Mouse (Mus musculus) heart, embryonic 10.5 days (tissue): Measurements from ENCODE around the gene Nudt5. TPM values are rescaled to one million over a fixed set of nuclear protein-coding genes. Genes with fewer than 3 reads are reported as not detected.

Source experiments
- DNase-seq: peaks from one replicate; pipeline ENCODE4 v3.0.0-alpha.2; 2017; ENCODE audit warnings: low spot score
- H3K27ac ChIP-seq: fragments of 300-500 bp; sonication (generic); 2 replicates; pipeline ENCODE4 v1.5.1; 2016; ENCODE audit warnings: mild to moderate bottlenecking
- H3K27me3 ChIP-seq: fragments of 300-500 bp; sonication (generic); 2 replicates; pipeline ENCODE4 v1.6.1; 2016; ENCODE audit warnings: mild to moderate bottlenecking; ENCODE audit not compliant: poor library complexity, insufficient read depth, severe bottlenecking
- H3K36me3 ChIP-seq: fragments of 300-500 bp; sonication (generic); 2 replicates; pipeline ENCODE4 v1.6.1; 2016; ENCODE audit warnings: mild to moderate bottlenecking, moderate library complexity
- H3K4me1 ChIP-seq: fragments of 300-500 bp; sonication (generic); 2 replicates; pipeline ENCODE4 v1.6.1; 2016; ENCODE audit warnings: mild to moderate bottlenecking
- H3K4me3 ChIP-seq: fragments of 300-500 bp; sonication (generic); 2 replicates; pipeline ENCODE4 v1.5.1; 2016; ENCODE audit warnings: mild to moderate bottlenecking, moderate library complexity
- H3K9me3 ChIP-seq: fragments of 300-500 bp; sonication (generic); 2 replicates; pipeline ENCODE4 v1.6.1; 2016; ENCODE audit warnings: mild to moderate bottlenecking, moderate library complexity
- WGBS: fragments of 180-500 bp; shearing (Covaris S2); methylation state at CpG from one replicate; pipeline ENCODE4 v1.1.7; 2016; 5-methylcytosine and 5-hydroxymethylcytosine counted together
- polyA plus RNA-seq: library from polyadenylated mRNA; unstranded; fragments of >200 nt; fragmentation: Nextera tagmentation; extraction: Ambion mirVana; gene quantifications from 2 replicates; pipeline ENCODE4 v1.2.1, GENCODE M21; 2016

The Nudt5 gene
- polyA plus RNA-seq, 1 experiment from 2014 or later, result 98.3 TPM

DNA sequence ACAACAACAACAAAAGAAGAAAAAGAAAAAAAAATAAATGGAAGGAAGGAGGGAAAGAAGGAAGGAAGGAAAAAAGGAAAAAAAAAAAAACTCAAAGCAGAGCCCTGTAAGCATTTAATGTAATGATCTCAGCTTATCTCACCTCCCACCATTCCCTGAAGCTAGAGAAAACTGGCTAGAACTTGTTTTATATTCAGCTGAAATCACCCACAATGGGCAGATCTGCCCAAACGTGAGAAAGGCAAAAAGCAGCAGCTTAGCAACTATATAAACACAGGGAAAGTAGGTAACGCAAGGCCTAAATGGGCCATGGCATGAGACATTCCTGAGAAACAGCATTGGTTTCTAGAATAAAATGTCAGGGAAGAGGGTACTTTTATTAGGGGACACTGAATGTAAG, 44.6 kb downstream of the Nudt5 start:
- Histone ChIP-seq H3K9me3 (no peaks in the 10 kb centered on the region), H3K4me1 (peaks cover 3% of the 10 kb centered on the region), H3K4me3 (no peak overlapping the region), H3K36me3 (peaks cover 58% of the 10 kb centered on the region), H3K27ac (no peak overlapping the region), H3K27me3 (no peaks in the 10 kb centered on the region)
- no peak for DNase-seq
- WGBS, result 64% methylated on average over 2 of the region's 2 CpGs

DNA sequence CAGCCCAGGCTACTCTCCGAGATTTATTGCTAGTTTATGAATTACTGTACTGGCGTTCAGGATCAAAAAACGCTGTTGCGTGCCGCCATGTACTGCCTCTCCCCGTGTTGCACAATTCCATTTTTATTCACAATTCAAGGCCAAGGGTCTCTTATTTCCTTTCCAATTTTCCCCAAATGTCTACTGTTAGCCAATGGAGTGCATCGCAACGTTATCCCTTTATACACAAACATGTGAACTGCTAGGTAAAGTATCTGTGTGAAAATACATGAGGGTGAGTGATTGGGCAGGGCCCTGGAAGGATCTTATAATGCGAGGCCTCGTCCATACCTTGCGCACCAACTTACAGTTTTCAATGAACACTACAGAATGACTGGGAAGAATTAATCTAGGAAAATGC, 49.5 kb downstream of the Nudt5 start:
- no peak for DNase-seq
- 53% methylated on average over 11 of the region's 11 CpGs for WGBS
- Histone ChIP-seq H3K27me3 (no peaks in the 10 kb centered on the region), H3K36me3 (peaks cover 31% of the 10 kb centered on the region), H3K4me1 (peaks cover 4% of the 10 kb centered on the region), H3K4me3 (peak overlapping the region; percentile 93), H3K27ac (peak overlapping the region; percentile 97), H3K9me3 (no peaks in the 10 kb centered on the region)

DNA sequence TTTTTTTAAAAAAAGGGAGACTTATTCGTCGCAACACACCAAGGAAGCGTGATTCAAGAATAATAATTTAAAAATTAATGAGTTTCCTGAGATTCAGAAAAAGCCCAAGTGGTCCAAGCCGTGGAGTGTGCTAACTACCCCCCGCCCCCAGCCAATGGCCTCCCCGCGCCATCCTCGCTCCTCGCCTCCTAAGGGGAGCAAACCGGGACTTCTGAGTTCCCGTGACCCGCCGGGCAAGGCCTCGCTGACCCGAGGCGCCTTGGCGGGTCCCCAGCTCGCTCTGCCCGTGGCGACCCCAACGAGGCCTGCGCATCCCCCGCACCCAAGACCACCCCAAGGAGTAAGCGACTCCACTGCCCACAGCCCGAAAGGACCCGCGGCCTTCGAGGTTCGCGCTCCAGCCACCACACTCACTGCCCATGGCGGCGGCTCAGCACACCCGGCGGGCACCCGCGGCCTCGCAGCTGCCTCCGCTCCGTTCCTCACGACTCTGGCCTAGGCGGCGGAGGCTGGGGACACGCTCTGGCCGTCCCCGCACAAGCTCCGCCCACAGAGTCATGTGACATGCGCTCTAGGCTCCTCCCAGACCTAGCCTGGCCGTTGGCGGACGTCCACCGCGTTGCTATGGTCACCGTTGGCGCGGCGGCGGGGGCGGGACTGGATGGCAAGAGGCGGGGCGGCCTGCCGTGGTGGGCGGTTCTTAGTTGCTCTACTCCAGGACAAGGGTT, 50.2 kb downstream of the Nudt5 start, which contains the start of gene Sec61a2:
TSS of gene Sec61a2 (minus strand) at position 590 of the 728 bp plus-strand sequence.
- Histone ChIP-seq H3K27me3 (no peaks in the 10 kb centered on the region), H3K4me3 (peak within 1 kb of the TSS; percentile 93), H3K27ac (peak within 1 kb of the TSS; percentile 97), H3K4me1 (peaks cover 4% of the 10 kb centered on the region), H3K9me3 (no peaks in the 10 kb centered on the region), H3K36me3 (peaks cover 31% of the 10 kb centered on the region)
- DNase-seq, result peak; percentile 99
- under 1% methylated on average over 62 of the region's 62 CpGs for WGBS

DNA sequence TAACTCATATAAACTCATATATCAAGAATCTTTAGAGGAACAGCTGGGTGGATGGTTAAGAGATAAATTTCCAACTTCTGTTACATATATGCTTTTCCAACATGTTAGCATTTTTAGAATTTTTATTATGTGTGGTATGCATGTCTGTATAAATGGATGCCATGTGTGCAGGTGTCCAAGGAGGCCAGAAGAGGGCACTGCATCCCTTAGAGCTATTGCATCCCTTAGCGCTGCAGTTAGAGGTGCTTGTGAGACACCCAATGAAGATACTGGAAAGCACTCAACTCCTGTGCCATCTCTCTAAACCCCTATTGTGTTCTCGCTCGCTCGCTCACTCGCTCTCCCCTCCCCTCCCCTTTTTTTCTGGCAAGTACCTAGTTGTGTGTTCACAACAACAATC, 55.3 kb downstream of the Nudt5 start:
- peaks cover 13% of the 10 kb centered on the region; the same call in 1 of the 2 replicates for H3K36me3 ChIP-seq
- no peaks in the 10 kb centered on the region for H3K4me1 ChIP-seq
- H3K27me3 ChIP-seq, result no peaks in the 10 kb centered on the region
- no peak overlapping the region for H3K4me3 ChIP-seq
- H3K9me3 ChIP-seq, result no peaks in the 10 kb centered on the region
- H3K27ac ChIP-seq, result no peak overlapping the region
- WGBS, result 63% methylated on average over 5 of the region's 5 CpGs
- no peak for DNase-seq

DNA sequence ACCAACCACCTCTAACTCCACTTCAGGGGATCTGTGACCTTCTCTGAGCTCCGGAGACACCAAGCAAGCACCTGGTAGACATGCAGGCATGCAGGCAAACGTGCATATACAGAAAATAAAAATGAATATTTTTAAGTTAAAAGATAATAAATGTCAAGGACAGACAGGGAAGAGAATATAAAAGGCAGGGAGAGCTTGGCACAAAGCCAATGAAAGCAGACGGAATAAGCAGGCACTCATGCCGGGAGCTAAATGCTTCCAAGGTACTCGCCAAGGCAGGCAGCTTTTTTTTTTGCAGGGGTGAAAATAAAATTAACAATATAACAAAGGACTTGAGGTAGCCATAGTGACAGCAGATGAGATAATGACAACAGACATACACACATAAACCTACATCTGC, 61.3 kb downstream of the Nudt5 start:
- WGBS, result 54% methylated on average over 5 of the region's 5 CpGs
- Histone ChIP-seq H3K27me3 (no peaks in the 10 kb centered on the region), H3K36me3 (peaks cover 9% of the 10 kb centered on the region), H3K27ac (no peak overlapping the region), H3K4me3 (no peak overlapping the region), H3K4me1 (no peaks in the 10 kb centered on the region), H3K9me3 (no peaks in the 10 kb centered on the region)
- DNase-seq, result no peak

DNA sequence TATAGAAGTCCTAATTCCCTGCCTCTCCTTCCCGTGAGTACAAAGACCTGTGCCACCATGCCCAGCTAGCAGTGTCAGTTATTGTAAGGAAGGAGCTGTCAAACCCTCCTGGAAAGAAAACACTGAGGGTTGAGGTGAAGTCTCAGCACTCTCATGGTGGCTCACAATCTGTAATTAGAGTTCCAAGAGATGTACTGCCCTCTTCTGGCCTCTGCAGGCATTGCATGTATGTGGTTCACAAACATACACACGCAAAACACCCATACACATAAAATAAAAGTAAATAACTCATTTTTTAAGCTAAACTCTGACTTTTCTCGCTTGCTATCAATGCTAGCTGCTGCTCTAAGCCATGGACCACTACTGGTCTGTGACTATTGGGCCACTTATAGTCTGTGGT, 61.8 kb downstream of the Nudt5 start:
- no peaks in the 10 kb centered on the region for H3K4me1 ChIP-seq
- DNase-seq, result no peak
- WGBS, result 45% methylated on average over 3 of the region's 3 CpGs
- H3K4me3 ChIP-seq, result no peak overlapping the region
- H3K36me3 ChIP-seq, result peaks cover 9% of the 10 kb centered on the region
- no peak overlapping the region for H3K27ac ChIP-seq
- H3K27me3 ChIP-seq, result no peaks in the 10 kb centered on the region
- no peaks in the 10 kb centered on the region for H3K9me3 ChIP-seq

DNA sequence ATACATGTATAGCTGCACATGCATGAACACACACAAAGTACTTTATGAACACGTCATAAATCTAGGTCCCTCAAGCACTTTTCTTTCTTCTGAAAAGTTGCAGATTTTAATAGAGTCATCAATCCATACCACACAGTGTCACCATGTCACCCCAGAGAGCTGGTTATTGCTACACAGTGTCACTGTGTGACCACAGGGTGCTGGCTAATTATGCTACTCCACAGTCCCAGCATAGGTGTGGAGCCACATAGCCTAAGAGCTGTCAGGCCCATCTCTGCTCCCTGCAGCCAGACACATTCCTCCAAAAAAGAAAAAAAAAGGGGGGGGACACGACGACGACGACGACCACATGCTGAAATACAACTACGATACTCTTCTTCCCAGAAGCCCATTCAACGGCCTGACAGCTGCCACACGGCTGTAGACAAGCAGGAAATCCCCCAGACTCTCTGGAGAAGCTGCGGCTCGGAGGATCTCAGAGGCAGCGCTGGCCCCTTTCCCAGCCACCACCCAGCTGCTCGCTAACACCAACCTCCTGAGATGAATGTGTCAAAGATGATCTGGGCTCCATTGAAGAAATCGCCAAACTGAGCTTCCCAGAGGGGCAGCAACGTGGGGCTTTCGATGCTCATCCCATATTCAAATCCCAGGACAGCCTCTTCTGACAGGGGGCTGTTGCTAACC, 66.6 kb downstream of the Nudt5 start:
- no peak overlapping the region for H3K27ac ChIP-seq
- H3K27me3 ChIP-seq, result no peaks in the 10 kb centered on the region
- H3K36me3 ChIP-seq, result peaks cover 4% of the 10 kb centered on the region
- no peak for DNase-seq
- no peaks in the 10 kb centered on the region for H3K4me1 ChIP-seq
- H3K4me3 ChIP-seq, result no peak overlapping the region
- H3K9me3 ChIP-seq, result no peaks in the 10 kb centered on the region
- WGBS, result 70% methylated on average over 16 of the region's 16 CpGs

Other genes starting within 250 kb of the Nudt5 start
- 0.75 and 1.1 TPM in 2 replicates for gene Camk1d, start 130.5 kb upstream of the Nudt5 start, polyA plus RNA-seq
- gene Cdc123, start 145 bp downstream of the Nudt5 start, polyA plus RNA-seq, result 245 and 304 TPM in 2 replicates
- gene Gm13199, start 17.9 kb downstream of the Nudt5 start, polyA plus RNA-seq, result 1.1 and 1.4 TPM in 2 replicates
- gene Sec61a2, start 50.4 kb downstream of the Nudt5 start, polyA plus RNA-seq, result 62.6 and 74.4 TPM in 2 replicates
- 3.4 and 4.2 TPM in 2 replicates for gene Dhtkd1, start 97.8 kb downstream of the Nudt5 start, polyA plus RNA-seq
- gene Upf2, start 106.5 kb downstream of the Nudt5 start, polyA plus RNA-seq, result 6.0 and 8.2 TPM in 2 replicates